Mouse (Mus musculus): ENCODE data around the gene Foxe1. TPM values are rescaled to one million over a fixed set of nuclear protein-coding genes. Genes with fewer than 3 reads are reported as not detected.

Gene Foxe1
- not detected for total RNA-seq (2023)

DNA sequence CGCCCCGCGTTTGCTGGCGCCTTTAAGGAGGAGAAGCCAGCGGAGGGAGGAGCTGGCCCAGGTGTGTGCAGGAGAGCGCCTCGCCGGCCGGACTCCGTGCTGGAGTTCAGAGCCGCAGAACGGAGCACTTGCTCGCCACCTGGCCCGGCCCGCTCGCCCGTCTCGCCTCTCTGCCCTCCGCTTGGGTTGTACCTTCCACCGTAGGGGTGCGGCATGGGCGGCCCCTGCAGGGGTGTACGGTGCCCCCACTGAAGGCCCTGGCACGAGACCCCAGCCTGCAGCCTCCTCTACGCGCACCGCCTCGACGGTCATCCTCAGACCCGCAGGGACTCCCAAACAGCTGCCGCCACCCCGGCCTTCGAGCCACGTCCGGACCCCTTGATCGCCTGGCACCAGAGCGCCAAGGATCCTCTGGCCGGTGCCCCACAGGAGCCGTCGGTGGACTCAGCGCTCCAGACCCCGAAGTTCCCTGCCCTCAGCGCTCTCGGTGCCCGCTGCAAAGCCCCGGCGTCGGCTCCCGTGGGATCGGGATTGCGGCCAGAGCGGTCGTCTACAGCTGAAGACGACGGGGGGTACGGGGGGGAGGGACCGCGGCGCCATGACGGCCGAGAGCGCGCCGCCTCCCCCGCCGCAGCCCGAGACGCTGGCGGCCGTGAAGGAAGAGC is at the start of gene Foxe1:
Gene Foxe1, plus strand, starts transcription at position 14 of the 665 bp plus-strand sequence.

DNA sequence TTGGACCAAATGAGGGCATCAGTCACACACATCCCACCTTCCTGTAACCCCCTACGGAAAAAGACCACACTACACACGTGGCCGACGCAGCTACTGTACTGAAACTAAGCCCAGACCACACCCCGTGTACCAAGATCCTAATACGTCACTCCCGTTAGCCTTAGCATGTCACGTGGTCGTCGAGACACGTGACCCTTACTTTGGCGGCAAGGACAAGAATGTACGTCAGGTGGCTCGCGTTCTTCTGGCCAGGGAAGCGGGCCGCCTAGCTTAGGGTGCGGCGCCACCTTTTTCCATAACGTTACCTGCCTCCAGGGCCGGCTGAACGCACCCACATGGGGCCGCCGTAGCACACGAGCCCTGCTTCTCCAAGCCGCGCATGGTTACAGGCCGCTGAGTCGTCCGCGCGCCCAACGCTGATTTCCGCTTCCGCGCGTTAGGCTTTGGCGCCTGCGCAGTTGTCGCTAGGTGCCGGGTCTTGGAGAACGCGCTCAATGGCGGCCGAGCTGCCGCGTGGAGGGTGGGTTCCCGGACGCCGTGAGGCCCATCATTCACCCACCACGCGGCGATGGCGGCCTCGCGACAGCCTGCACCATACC is 45.7 kb downstream of the Foxe1 start, which contains the start of gene Trmo:
Gene Trmo, minus strand, starts transcription at position 425 of the 599 bp plus-strand sequence.

Other genes starting within 250 kb of the Foxe1 start
- 81.0 TPM for gene Ncbp1, start 205.0 kb upstream of the Foxe1 start, total RNA-seq (2023)
- 44.1 TPM for gene Tstd2, start 204.9 kb upstream of the Foxe1 start, total RNA-seq (2023)
- 34.0 TPM for gene Xpa, start 147.3 kb upstream of the Foxe1 start, total RNA-seq (2023)
- gene Trmo, start 45.8 kb downstream of the Foxe1 start, total RNA-seq (2023): 19.2 TPM
- not detected for gene Hemgn, start 69.9 kb downstream of the Foxe1 start, total RNA-seq (2023)
- 145 TPM for gene Anp32b, start 107.3 kb downstream of the Foxe1 start, total RNA-seq (2023)
- gene Nans, start 145.6 kb downstream of the Foxe1 start, total RNA-seq (2023): 60.4 TPM
- gene Trim14, start 192.5 kb downstream of the Foxe1 start, total RNA-seq (2023): 61.8 TPM

All from CD4-positive naive resting alpha-beta T cell, adult 57 days (primary cell).